Mouse (Mus musculus) bone marrow macrophage, adult 2 months (primary cell): Measurements from ENCODE around the gene Teddm1a.

Source experiments
- CTCF ChIP-seq: IDR thresholded peaks from 2 replicates; pipeline ENCODE4 v1.5.1; 2012; ENCODE audit warnings: low read depth, mild to moderate bottlenecking, low read length, moderate library complexity
- POLR2A ChIP-seq: IDR thresholded peaks from 2 replicates; pipeline ENCODE4 v1.6.1; 2012; ENCODE audit warnings: mild to moderate bottlenecking, low read depth, low read length, borderline replicate concordance

- TF ChIP-seq POLR2A (no peak), CTCF (no peak)
Measured at GRCm38 (mm10) chr1:153890121-153890520, 1.4 kb upstream of the Teddm1a start.
